Mouse (Mus musculus) thymus, postnatal 4 days (tissue): ENCODE measurements around the gene Panx3.

Source experiments
- DNase-seq: peaks from one replicate; pipeline ENCODE4 v3.0.0; 2021

Gene Panx3

GRCm38 (mm10) chr9:37629941-37630340, 39.1 kb downstream of the Panx3 start:
- DNase-seq, result no peak

GRCm38 (mm10) chr9:37628581-37628980, 40.5 kb downstream of the Panx3 start:
- no peak for DNase-seq

- no peak for DNase-seq
These were observed 41.8 kb downstream of the Panx3 start for GRCm38 (mm10) chr9:37627263-37627662.

- no peak for DNase-seq
These were observed 42.9 kb downstream of the Panx3 start for GRCm38 (mm10) chr9:37626103-37626567.

GRCm38 (mm10) chr9:37625641-37626040, 43.4 kb downstream of the Panx3 start:
- no peak for DNase-seq

GRCm38 (mm10) chr9:37625129-37625528, 43.9 kb downstream of the Panx3 start:
- no peak for DNase-seq

DNA sequence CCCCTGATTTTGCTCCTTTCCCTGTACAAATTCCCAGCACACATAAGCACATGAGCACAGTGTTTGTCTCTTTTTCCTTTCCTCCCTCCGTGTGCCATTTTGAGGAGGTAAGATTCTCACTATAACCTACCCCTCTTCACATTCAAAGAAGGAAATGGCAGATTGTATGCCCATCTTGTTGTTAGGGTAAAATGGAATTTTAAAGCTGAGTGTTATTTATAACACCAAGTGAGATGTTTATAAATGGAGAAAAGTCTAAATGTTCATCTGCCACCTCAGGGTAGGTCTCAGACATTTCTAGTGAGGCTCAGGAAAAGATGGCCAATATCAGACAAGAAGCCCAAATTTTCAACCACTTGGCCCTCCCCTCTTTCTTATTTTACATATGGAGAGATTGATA, 44.5 kb downstream of the Panx3 start:
- no peak for DNase-seq

- DNase-seq, result no peak
These were observed 45.1 kb downstream of the Panx3 start for GRCm38 (mm10) chr9:37623981-37624380.

DNA sequence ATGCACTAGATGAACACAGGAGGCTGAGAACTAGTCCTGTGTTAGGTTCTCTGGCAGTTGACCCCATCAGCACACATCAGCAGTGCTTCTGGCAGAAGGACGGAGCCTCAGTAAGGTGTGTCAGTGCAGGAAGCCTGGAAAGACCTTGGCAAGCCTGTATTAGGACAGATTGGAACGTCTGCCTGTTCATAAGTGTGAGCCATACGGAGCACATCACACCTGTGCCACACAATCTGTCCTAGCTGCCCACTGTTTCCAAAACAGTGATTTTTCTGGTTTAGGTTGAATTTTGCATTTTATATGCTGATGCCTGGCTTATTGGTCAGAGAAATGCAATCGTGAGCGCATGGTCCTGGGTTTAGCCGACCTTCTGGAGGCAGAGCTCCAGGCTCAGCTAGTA, 47.7 kb downstream of the Panx3 start:
- no peak for DNase-seq

- DNase-seq, result peak; percentile 14
These were observed 52.3 kb downstream of the Panx3 start for GRCm38 (mm10) chr9:37616770-37617169.

- no peak for DNase-seq
These were observed 53.8 kb downstream of the Panx3 start for GRCm38 (mm10) chr9:37615220-37615619.

- DNase-seq, result no peak
These were observed 54.7 kb downstream of the Panx3 start for GRCm38 (mm10) chr9:37614316-37614715.

DNA sequence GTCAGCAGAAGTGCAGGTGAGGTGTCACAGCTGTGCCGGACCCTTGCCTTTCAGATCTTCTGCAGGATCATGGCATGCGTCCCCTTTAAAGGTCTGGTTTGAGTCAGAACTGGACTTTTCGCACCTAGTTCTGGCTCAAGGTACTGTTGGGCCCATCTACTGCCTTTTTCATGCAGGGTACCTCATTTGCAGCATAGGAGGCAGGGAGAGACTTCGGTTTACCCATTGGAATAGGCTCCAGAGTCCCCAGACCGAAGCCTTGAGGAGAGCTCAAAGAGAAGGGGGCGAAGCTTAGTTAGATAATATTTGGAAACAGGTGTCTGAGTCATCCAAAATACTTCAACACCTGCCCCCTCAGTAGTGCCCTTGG, 55.1 kb downstream of the Panx3 start:
- DNase-seq, result no peak

- DNase-seq, result peak; percentile 96
These were observed 55.7 kb downstream of the Panx3 start, which contains the start of gene Spa17 for GRCm38 (mm10) chr9:37613182-37613910. TSS of gene Spa17 (minus strand) at chr9:37613722.
